Mouse (Mus musculus) frontal cortex, postnatal 10 days (tissue): ENCODE measurements around the gene Hoxa9.

Experiments
- DNase-seq, 2 experiments: peaks; one replicate each; pipeline ENCODE4 v3.0.0; 2022; ENCODE audit warnings: low spot score in 2 of 2, mixed read lengths in 1 of 2

The Hoxa9 gene

GRCm38 (mm10) chr6:52261751-52262462, 31.0 kb upstream of the Hoxa9 start:
- no peak for DNase-seq

GRCm38 (mm10) chr6:52260654-52261575, 30.0 kb upstream of the Hoxa9 start, which contains the start of gene Hoxa13:
Gene Hoxa13, minus strand, starts transcription at chr6:52260880.
- DNase-seq = no peak

GRCm38 (mm10) chr6:52259811-52260261, 28.9 kb upstream of the Hoxa9 start:
- no peak for DNase-seq

- DNase-seq = no peak
Measured at GRCm38 (mm10) chr6:52259081-52259790, 28.3 kb upstream of the Hoxa9 start.

- DNase-seq = peak in 1 of 2 experiments; percentile 57
Measured at GRCm38 (mm10) chr6:52256956-52257355, 26.1 kb upstream of the Hoxa9 start.

GRCm38 (mm10) chr6:52253511-52254500, 22.9 kb upstream of the Hoxa9 start:
- DNase-seq = no peak

GRCm38 (mm10) chr6:52252775-52253376, 22.0 kb upstream of the Hoxa9 start:
- no peak for DNase-seq

- no peak for DNase-seq
Measured at GRCm38 (mm10) chr6:52252016-52252774, 21.3 kb upstream of the Hoxa9 start.

- no peak for DNase-seq
Measured at GRCm38 (mm10) chr6:52251177-52251879, 20.4 kb upstream of the Hoxa9 start.

GRCm38 (mm10) chr6:52249826-52250225, 18.9 kb upstream of the Hoxa9 start:
- no peak for DNase-seq

- DNase-seq = no peak
Measured at GRCm38 (mm10) chr6:52249415-52249738, 18.5 kb upstream of the Hoxa9 start.

GRCm38 (mm10) chr6:52248638-52249414, 17.9 kb upstream of the Hoxa9 start:
- DNase-seq = no peak

GRCm38 (mm10) chr6:52247766-52248637, 17.1 kb upstream of the Hoxa9 start:
- no peak for DNase-seq

GRCm38 (mm10) chr6:52246916-52247315, 16.0 kb upstream of the Hoxa9 start:
- no peak for DNase-seq

GRCm38 (mm10) chr6:52246403-52246803, 15.5 kb upstream of the Hoxa9 start:
- no peak for DNase-seq

- no peak for DNase-seq
Measured at GRCm38 (mm10) chr6:52245757-52246142, 14.9 kb upstream of the Hoxa9 start, which contains the start of gene Hoxa11. Gene Hoxa11, minus strand, starts transcription at chr6:52245810.

GRCm38 (mm10) chr6:52245040-52245756, 14.3 kb upstream of the Hoxa9 start:
- no peak for DNase-seq
